Mouse (Mus musculus) liver, adult (tissue): Measurements from ENCODE around the gene Eml6.

Experiments used
- GATA4 ChIP-seq: IDR thresholded peaks from 2 replicates; pipeline ENCODE4 v1.6.1; 2014; ENCODE audit warnings: mild to moderate bottlenecking, low read length; ENCODE audit not compliant: insufficient replicate concordance

The Eml6 gene

GRCm38 (mm10) chr11:29748750-29749467 lies 276.9 kb downstream of the Eml6 start:
- TF ChIP-seq GATA4: no peak

GRCm38 (mm10) chr11:29747881-29748280 lies 278.0 kb downstream of the Eml6 start:
- no peak for TF ChIP-seq GATA4

DNA sequence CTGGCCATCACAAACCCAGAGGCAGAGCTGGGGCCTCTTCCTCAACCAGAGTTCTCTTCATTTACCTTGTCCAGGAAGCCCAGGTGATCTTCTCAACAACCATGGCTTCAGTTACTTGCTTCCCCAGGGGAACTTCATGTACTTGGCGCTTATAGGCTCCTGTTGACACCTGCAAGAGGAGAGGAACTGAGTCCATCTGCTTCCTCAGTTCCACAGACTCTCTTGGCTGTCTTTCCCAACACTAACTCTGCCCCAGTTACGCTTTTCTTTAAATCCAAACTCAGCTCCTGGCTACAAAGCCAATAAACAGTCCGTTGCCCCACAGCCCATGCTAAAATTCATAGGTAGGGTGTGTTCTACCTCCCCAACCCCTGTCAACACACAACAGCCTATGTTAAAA lies 278.5 kb downstream of the Eml6 start:
- no peak for TF ChIP-seq GATA4

GRCm38 (mm10) chr11:29746203-29746602 lies 279.6 kb downstream of the Eml6 start:
- no peak for TF ChIP-seq GATA4

- no peak for TF ChIP-seq GATA4
Measured at GRCm38 (mm10) chr11:29745513-29745912, 280.3 kb downstream of the Eml6 start.

- no peak for TF ChIP-seq GATA4
Measured at GRCm38 (mm10) chr11:29744760-29745430, 280.9 kb downstream of the Eml6 start.

- TF ChIP-seq GATA4: no peak
Measured at GRCm38 (mm10) chr11:29739752-29740151, 286.1 kb downstream of the Eml6 start.

- TF ChIP-seq GATA4: no peak
Measured at GRCm38 (mm10) chr11:29727901-29728300, 297.9 kb downstream of the Eml6 start.

DNA sequence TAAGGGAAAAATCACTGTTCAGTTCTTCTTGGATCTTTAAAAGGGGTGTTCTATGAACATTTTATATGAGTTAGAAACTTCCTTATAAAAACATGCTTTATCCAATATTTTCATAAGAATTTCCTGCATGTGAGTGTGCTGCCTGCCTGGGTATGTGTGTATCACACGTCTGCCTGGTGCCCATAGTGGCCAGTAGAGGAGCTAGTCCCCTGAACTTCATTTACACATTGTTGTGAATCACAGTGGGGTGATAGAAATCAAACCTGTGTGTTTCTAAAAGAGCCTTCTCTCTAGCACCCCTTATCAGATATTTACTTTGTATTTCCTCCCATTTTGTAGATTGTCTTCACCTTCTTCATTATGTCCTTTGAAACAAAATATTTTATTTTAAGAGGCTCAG lies 300.2 kb downstream of the Eml6 start:
- no peak for TF ChIP-seq GATA4

DNA sequence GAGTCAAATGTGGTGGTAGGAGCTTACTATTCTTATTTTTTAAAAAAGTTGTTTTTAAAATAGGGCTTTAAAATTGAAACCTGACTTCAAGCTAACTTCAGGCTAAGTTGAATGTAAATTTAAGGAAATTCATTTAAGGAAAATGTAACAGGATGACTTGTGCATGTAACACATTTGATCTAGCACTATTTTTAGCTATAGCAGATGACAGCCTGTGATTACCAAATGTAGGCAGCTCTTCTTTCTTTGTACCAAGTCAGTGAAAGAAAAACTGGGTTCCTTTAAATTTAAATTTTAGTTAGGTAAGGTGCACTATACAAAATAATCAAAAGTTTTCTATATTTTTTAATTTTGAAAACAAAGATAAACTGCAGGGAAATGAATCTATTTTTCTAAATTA lies 300.7 kb downstream of the Eml6 start:
- TF ChIP-seq GATA4: no peak

- TF ChIP-seq GATA4: no peak
Measured at GRCm38 (mm10) chr11:29724213-29724612, 301.6 kb downstream of the Eml6 start.

DNA sequence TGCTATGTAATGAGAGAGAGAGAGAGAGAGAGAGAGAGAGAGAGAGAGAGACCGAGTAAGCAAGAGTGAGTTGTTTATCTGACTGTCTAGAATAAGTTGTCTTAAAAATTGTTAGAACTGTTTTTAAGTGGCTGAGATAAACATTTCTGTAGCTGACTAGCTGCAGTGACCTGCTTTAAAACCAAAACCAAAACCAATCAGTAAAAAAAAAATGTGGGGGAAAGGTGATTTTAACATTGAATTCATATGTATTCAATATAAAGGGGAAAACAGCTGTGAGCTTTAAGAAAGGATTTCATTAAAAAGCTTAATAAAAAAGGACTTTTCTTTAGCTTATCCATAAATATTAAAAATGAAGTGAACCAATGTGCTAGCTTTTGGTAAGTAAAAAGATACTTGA lies 306.2 kb downstream of the Eml6 start:
- no peak for TF ChIP-seq GATA4

DNA sequence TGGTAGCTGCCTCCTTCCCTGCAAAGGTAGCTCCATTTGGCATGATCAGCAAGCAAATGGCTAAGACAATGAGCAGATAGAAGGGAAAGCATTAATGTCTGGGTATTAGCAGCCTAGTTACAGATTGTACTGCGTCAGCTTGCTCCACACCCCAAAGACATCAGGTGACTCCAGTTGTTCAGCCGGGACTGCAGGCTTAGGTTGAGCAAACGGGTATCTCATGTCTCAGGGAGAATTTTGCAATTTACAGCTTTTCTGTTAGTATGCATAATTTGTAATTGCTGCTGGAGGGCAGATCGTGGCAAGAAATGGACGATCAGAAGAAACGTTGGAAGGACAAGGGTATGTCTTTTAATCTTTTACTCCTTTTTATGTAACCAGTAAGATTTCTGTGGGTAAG lies 307.3 kb downstream of the Eml6 start:
- TF ChIP-seq GATA4: no peak

- no peak for TF ChIP-seq GATA4
Measured at GRCm38 (mm10) chr11:29715499-29715898, 310.3 kb downstream of the Eml6 start.

GRCm38 (mm10) chr11:29714789-29715188 lies 311.0 kb downstream of the Eml6 start:
- no peak for TF ChIP-seq GATA4

GRCm38 (mm10) chr11:29714114-29714513 lies 311.7 kb downstream of the Eml6 start:
- TF ChIP-seq GATA4: no peak

GRCm38 (mm10) chr11:29709512-29709911 lies 316.3 kb downstream of the Eml6 start:
- TF ChIP-seq GATA4: no peak
